Mouse (Mus musculus) embryonic fibroblast, embryonic 13.5 days (primary cell): ENCODE results near the gene Grin2c.

Experiments
- CTCF ChIP-seq: IDR thresholded peaks from 2 replicates; pipeline ENCODE4 v1.5.1; 2011; ENCODE audit warnings: mild to moderate bottlenecking, control low read depth, low read length, moderate library complexity, borderline replicate concordance; ENCODE audit not compliant: insufficient read depth
- POLR2A ChIP-seq: IDR thresholded peaks from 2 replicates; pipeline ENCODE4 v1.6.1; 2011; ENCODE audit warnings: low read depth, mild to moderate bottlenecking, control low read depth, low read length, moderate library complexity

GRCm38 (mm10) chr11:115274178-115274577 is 7.1 kb upstream of the Grin2c start:
- TF ChIP-seq CTCF (no peak), POLR2A (no peak)
